Mouse (Mus musculus) cerebellum, adult (tissue): ENCODE measurements at regions not wholly inside any gene's neighbourhood (a gene's known extent, or its start where the extent isn't known, plus 50 kb on each side); places are given as distances from the start of the nearest gene placed in this dataset.

Source experiments
- ATAC-seq: cut with Nextera tagmentation; 2 replicates; pipeline ENCODE4 v1.9.2; 2017; ENCODE audit warnings: mild to moderate bottlenecking, moderate library complexity, mixed read lengths; ENCODE audit not compliant: insufficient number of reproducible peaks, low FRiP score, low TSS enrichment

GRCm38 (mm10) chr3:132006191-132006590 is 78.9 kb upstream of the Dkk2 start:
- ATAC-seq, result no peak

- ATAC-seq, result no peak
These were observed 78.2 kb upstream of the Dkk2 start for GRCm38 (mm10) chr3:132006912-132007311.

GRCm38 (mm10) chr3:132007356-132007755 is 77.7 kb upstream of the Dkk2 start:
- no peak for ATAC-seq

- ATAC-seq, result no peak
These were observed 69.9 kb upstream of the Dkk2 start for GRCm38 (mm10) chr3:132015205-132015604.

GRCm38 (mm10) chr3:132017485-132018261 is 67.4 kb upstream of the Dkk2 start:
- ATAC-seq, result no peak

GRCm38 (mm10) chr3:132018505-132018904 is 66.6 kb upstream of the Dkk2 start:
- no peak for ATAC-seq

- no peak for ATAC-seq
These were observed 63.1 kb upstream of the Dkk2 start for GRCm38 (mm10) chr3:132022032-132022431.

- no peak for ATAC-seq
These were observed 61.8 kb upstream of the Dkk2 start for GRCm38 (mm10) chr3:132023342-132023741.

- no peak for ATAC-seq
These were observed 56.0 kb upstream of the Dkk2 start for GRCm38 (mm10) chr3:132029112-132029511.

GRCm38 (mm10) chr3:132033078-132033713 is 51.9 kb upstream of the Dkk2 start:
- no peak for ATAC-seq

GRCm38 (mm10) chr3:132035176-132035575 is 49.9 kb upstream of the Dkk2 start:
- ATAC-seq, result no peak
